Mouse (Mus musculus) ES-E14 (cell line): Measurements from ENCODE around the gene Rgs3.

Source experiments
- HCFC1 ChIP-seq: IDR thresholded peaks from 2 replicates; pipeline ENCODE4 v1.6.1; 2012; ENCODE audit warnings: low read length, inconsistent platforms, borderline replicate concordance; ENCODE audit not compliant: insufficient read depth
- MAFK ChIP-seq: IDR thresholded peaks from 2 replicates; pipeline ENCODE4 v1.6.1; 2014; ENCODE audit warnings: mild to moderate bottlenecking, low read depth, low read length, inconsistent platforms; ENCODE audit not compliant: insufficient read depth
- ZC3H11A ChIP-seq: IDR thresholded peaks from 2 replicates; pipeline ENCODE4 v1.6.1; 2012; ENCODE audit warnings: low read depth, mild to moderate bottlenecking, inconsistent platforms, low read length, borderline replicate concordance
- ZNF384 ChIP-seq: IDR thresholded peaks from 2 replicates; pipeline ENCODE4 v1.6.1; 2012; ENCODE audit warnings: low read depth, low read length, inconsistent platforms

DNA sequence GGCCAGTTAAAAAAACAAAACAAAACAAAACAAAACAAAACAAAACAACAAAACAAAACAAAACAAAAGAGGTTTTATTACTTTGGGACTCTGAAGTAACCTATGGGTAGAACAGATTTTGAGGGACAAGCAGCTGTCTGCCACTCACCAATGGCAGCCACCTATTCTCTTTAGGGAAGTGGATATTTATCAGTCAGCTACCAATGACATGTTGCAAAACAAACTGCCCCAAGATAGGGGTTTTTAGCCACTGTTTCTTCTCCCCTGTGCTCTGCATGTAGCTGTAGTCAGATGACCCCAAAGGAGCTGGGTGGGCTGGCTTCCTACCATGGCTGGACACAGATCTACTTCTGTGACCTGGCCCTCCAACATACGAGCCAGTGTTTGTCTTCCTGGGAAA is 149.3 kb downstream of the Rgs3 start:
- no peak for TF ChIP-seq HCFC1
- TF ChIP-seq ZNF384: no peak
- no peak for TF ChIP-seq ZC3H11A
- TF ChIP-seq MAFK: no peak
